9 mouse cellular contexts compared by ENCODE assay signal in the genomic region with DNA sequence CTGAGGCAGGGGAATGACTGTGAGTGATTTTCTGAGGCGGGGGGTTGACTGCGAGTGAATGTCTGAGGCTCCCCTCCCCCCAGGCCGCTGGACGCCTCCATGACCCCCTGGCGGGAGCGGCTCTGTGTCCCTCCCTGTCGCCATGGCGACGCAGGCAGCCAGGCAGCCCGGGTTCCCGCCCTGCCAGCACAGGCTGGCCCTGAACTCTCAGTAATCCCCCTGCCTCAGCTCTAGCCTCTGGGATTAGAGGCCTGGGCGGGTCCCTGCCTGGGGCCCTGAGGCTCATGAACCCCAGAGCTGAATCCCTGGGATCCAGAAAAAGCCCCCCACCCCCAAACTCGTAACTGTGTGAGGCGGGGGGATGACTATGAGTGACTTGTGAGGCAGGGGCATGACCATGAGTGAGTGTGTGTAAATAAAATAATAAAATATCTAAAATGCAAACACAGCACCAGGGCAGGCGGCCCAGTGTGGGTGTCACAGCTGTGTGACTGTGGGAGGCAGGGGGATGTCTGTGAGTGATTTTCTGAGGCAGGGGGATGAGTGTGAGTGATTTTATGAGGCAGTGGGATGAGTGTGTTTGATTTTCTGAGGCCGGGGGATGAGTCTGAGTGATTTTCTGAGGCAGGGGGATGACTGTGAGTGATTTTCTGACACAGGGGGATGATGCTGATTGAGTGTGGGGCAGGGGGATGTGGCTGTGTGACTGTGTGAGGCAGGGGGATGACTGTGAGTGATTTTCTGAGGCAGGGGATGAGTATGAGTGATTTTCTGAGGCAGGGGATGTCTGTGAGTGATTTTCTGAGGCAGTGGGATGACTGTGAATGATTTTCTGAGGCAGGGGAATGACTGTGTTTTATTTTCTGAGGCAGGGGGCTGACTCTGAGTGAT. TPM values are rescaled to one million over a fixed set of nuclear protein-coding genes. Genes with fewer than 3 reads are reported as not detected.
DNase-seq lines count a peak whose midpoint lies in the region; ATAC-seq and TF ChIP-seq lines count a peak whose summit lies in the region.
"Not testable (repeated sequence)": the region's sequence is repeated elsewhere in the genome, so short reads cannot be mapped to it uniquely, and the experiment has no call there.
"Had no signal": no experiment of that assay in that cellular context is flagged by ENCODE, and none has a peak within 500 bp of the region (broad histone marks: within the 10 kb centered on the region; RNA-seq: fewer than 3 reads in every experiment).

No protein-coding gene starts in this region.

- DNase-seq in Muller cell, postnatal 12 days (ENCODE audit: inconsistent ontology term) = peak; percentile 70
- peak; percentile 26 to 63 for DNase-seq in cerebellum, postnatal 10 days
- peak; percentile 39 for DNase-seq in forebrain, postnatal 0 days
- DNase-seq in retina, embryonic 14.5 days (ENCODE audit: low spot score) = peak; percentile 78
- DNase-seq in urinary bladder, adult 2 months (ENCODE audit: low spot score) = peak; percentile 34

- ATAC-seq in forebrain, postnatal 0 days = peak; percentile 80
- peak; percentile 94 for ATAC-seq in hindbrain, embryonic 12.5 days (ENCODE audit: low FRiP score)
- peak; percentile 96 for ATAC-seq in limb, embryonic 12.5 days (ENCODE audit: insufficient number of reproducible peaks, insufficient read depth, low FRiP score, low TSS enrichment, low read depth)
- ATAC-seq in megakaryocyte progenitor cell, adult 5-6 weeks (replicated peaks; ENCODE audit: poor library complexity) = peak; percentile 40

- 68% methylated on average over 14 of the region's 16 CpGs for WGBS in forebrain, postnatal 0 days
- 66% methylated on average over 16 of the region's 16 CpGs for WGBS in hindbrain, embryonic 12.5 days
- WGBS in limb, embryonic 12.5 days = 71% methylated on average over 15 of the region's 16 CpGs

- not testable (repeated sequence) for H3K9me3 ChIP-seq in forebrain, postnatal 0 days (ENCODE audit: low read length)
- peaks cover 13% of the 10 kb centered on the region for H3K9me3 ChIP-seq in hindbrain, embryonic 12.5 days (replicated peaks)
- H3K9me3 ChIP-seq in limb, embryonic 12.5 days = peaks cover 16% of the 10 kb centered on the region

- H3K36me3 ChIP-seq in forebrain, postnatal 0 days (ENCODE audit: insufficient read depth); hindbrain, embryonic 12.5 days; limb, embryonic 12.5 days: not testable (repeated sequence)

- not testable (repeated sequence) for H3K27me3 ChIP-seq in forebrain, postnatal 0 days (ENCODE audit: insufficient read depth, low read length); hindbrain, embryonic 12.5 days; limb, embryonic 12.5 days

- not testable (repeated sequence) for H3K4me1 ChIP-seq in forebrain, postnatal 0 days (ENCODE audit: insufficient read depth); hindbrain, embryonic 12.5 days; limb, embryonic 12.5 days (replicated peaks)

- not testable (repeated sequence) for H3K4me3 ChIP-seq in forebrain, postnatal 0 days (ENCODE audit: low read depth, low read length); hindbrain, embryonic 12.5 days; limb, embryonic 12.5 days (replicated peaks)

- not testable (repeated sequence) for H3K4me2 ChIP-seq in forebrain, postnatal 0 days (ENCODE audit: low read depth); hindbrain, embryonic 12.5 days (replicated peaks); limb, embryonic 12.5 days

- not testable (repeated sequence) for TF ChIP-seq CTCF in forebrain, postnatal 0 days (IDR thresholded peaks at IDR 0.05; ENCODE audit: low read depth)

- not testable (repeated sequence) for H3K9ac ChIP-seq in forebrain, postnatal 0 days; hindbrain, embryonic 12.5 days; limb, embryonic 12.5 days (replicated peaks)

- H3K27ac ChIP-seq in forebrain, postnatal 0 days (ENCODE audit: low read depth, low read length); hindbrain, embryonic 12.5 days; limb, embryonic 12.5 days: not testable (repeated sequence)

RNA-seq across cellular contexts. Expression of a gene that starts 27.1 kb away (rescaled TPM):
- total RNA-seq in forebrain, postnatal 0 days (2014; rRNA removed) = 3.3 and 4.5 TPM in 2 replicates
- polyA plus RNA-seq in forebrain, postnatal 0 days (2015; fragmentation: Nextera tagmentation; extraction: Ambion mirVana) = 0.09 and 0.22 TPM in 2 replicates
- polyA plus RNA-seq in hindbrain, embryonic 12.5 days (2016; fragmentation: Nextera tagmentation; extraction: Ambion mirVana) = 0.19 and 0.25 TPM in 2 replicates
- polyA plus RNA-seq in limb, embryonic 12.5 days (2016; fragmentation: Nextera tagmentation; extraction: Ambion mirVana) = 0.05 and 0.15 TPM in 2 replicates
- total RNA-seq in megakaryocyte progenitor cell, adult 5-6 weeks (2015) = 0.12 and 0.22 TPM in 2 replicates
- total RNA-seq in megakaryocyte progenitor cell, adult 5-6 weeks (2017) = 0.27 and 0.67 TPM in 2 replicates
- polyA plus RNA-seq in urinary bladder, adult 2 months (2012; rRNA removed) = 0.14 and 0.16 TPM in 2 replicates
- polyA plus RNA-seq: myocyte had no signal

Comparison
In these comparisons a context has a peak if more than half of its experiments do, and no peak if none do; other contexts are left out.
1. ATAC-seq: peak in every context shown above with its lines; median percentile 96 in limb, embryonic 12.5 days; 94 in hindbrain, embryonic 12.5 days; 80 in forebrain, postnatal 0 days; 40 in megakaryocyte progenitor cell, adult 5-6 weeks.